Mouse (Mus musculus) liver, postnatal 0 days (tissue): ENCODE measurements around the gene Adarb2.

Experiments used
- CTCF ChIP-seq: sonication (generic); IDR thresholded peaks from 2 replicates; pipeline ENCODE4 v1.5.1; 2016; ENCODE audit warnings: antibody characterized with exemption, low read depth
- EP300 ChIP-seq: IDR thresholded peaks from 2 replicates; pipeline ENCODE4 v1.6.1; 2016; ENCODE audit warnings: antibody characterized with exemption, low read depth, mild to moderate bottlenecking

- TF ChIP-seq CTCF (no peak), EP300 (no peak)
Measured at GRCm38 (mm10) chr13:8692787-8693186, 490.1 kb downstream of the Adarb2 start.
